Mouse (Mus musculus): ENCODE data around the gene Ech1.

- TF ChIP-seq CTCF (conservative IDR thresholded peaks at IDR 0.05; ENCODE audit: insufficient read depth, insufficient read length, low read depth, low read length) (no peak; the same call in 1 of the 2 replicates), POLR2A (IDR thresholded peaks at IDR 0.05; ENCODE audit: low read depth, low read length) (no peak)
Observed at GRCm38 (mm10) chr7:28801901-28802670, 22.9 kb upstream of the Ech1 start.

Data from kidney, adult 2 months (tissue).